Mouse (Mus musculus) spleen, adult 2 months (tissue): ENCODE measurements around the gene Hdac10.

Experiments
- CTCF ChIP-seq: fragments of 200-500 bp; IDR thresholded peaks from 2 replicates; pipeline ENCODE4 v1.5.1; 2011; ENCODE audit warnings: mild to moderate bottlenecking, inconsistent platforms; ENCODE audit not compliant: insufficient read depth, insufficient read length, insufficient replicate concordance; ENCODE audit errors: extremely low read depth
- POLR2A ChIP-seq: fragments of 200-500 bp; IDR thresholded peaks from 2 replicates; pipeline ENCODE4 v1.6.1; 2011; ENCODE audit warnings: low read depth, low read length, inconsistent platforms

DNA sequence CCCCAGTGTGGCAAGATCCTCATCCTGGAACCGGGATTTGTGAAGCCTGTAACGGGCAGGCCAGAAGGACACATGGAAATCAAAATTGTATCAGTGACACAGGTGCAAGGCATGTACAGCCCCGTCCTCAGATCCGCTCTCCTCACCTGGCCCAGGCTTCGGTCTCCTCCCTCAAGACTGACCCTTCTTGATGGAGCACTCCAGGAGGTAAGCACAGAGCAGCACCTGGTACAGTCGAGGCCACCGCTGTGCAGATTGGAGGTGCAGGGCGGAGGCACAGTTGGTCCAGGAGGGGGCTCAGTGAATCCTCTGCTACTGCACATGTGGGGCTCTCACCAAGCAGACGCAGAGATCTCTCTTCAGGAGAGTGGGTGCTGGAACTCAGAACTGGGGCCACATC, 3.1 kb downstream of the Hdac10 start:
- no peak for TF ChIP-seq CTCF
- TF ChIP-seq POLR2A: no peak
